25 mouse cellular contexts compared by ENCODE assay signal in the genomic region with DNA sequence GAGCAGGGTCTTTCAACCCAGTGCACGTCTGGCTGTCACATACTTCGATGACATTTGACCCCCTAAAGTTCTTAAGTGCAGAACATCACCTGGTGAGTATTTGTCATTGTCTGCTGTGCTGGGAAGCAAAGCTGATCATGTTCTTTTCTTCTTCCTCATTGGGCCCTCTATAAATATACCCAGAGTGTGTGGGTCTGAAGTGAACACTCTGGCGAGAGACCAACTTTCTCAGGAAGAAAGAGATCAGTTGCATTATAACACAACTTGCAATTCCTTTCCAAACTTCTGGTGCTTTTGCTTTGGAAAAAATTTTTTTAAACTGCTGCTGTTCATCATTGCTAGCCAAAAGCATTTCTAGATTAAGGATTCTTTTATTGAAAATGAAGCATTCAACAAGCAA.
"Had no signal": no experiment of that assay in that cellular context is flagged by ENCODE, and none has a peak within 500 bp of the region (broad histone marks: within the 10 kb centered on the region; RNA-seq: fewer than 3 reads in every experiment).

No protein-coding gene starts in this region.

- H3K27me3 ChIP-seq: hindbrain, embryonic 12.5 days; intestine, embryonic 15.5 days; limb, embryonic 12.5 days; liver, embryonic 13.5 days had no signal

- H3K4me1 ChIP-seq: hindbrain, embryonic 12.5 days; intestine, embryonic 15.5 days; limb, embryonic 10.5 days; limb, embryonic 12.5 days; liver, embryonic 13.5 days had no signal

- ATAC-seq: hindbrain, embryonic 16.5 days; inflammation-experienced regulatory T-cells, adult 6 months; intestine, embryonic 15.5 days; intestine, postnatal 0 days had no signal

- H3K4me2 ChIP-seq: heart, embryonic 11.5 days; hindbrain, embryonic 12.5 days; hindbrain, embryonic 14.5 days; intestine, embryonic 15.5 days; limb, embryonic 12.5 days; liver, embryonic 11.5 days; liver, embryonic 13.5 days had no signal

- H3K9me3 ChIP-seq: hindbrain, embryonic 10.5 days; hindbrain, embryonic 12.5 days; intestine, embryonic 15.5 days; limb, embryonic 10.5 days; limb, embryonic 12.5 days; liver, embryonic 13.5 days had no signal

- H3K4me3 ChIP-seq: gastrocnemius, adult 2 months; hindbrain, embryonic 10.5 days; hindbrain, embryonic 12.5 days; intestine, embryonic 15.5 days; layer of hippocampus, adult 2 months; limb, embryonic 10.5 days; limb, embryonic 12.5 days; liver, embryonic 13.5 days had no signal

- H3K27ac ChIP-seq: gastrocnemius, adult 2 months; hindbrain, embryonic 10.5 days; hindbrain, embryonic 12.5 days; hindbrain, embryonic 14.5 days; intestine, embryonic 15.5 days; layer of hippocampus, adult 2 months; limb, embryonic 10.5 days; limb, embryonic 12.5 days; liver, embryonic 13.5 days had no signal

- DNase-seq: gastrocnemius, adult 2 months; gastrocnemius, postnatal 10 days; gastrocnemius, postnatal 25 days; heart, adult 18-20 months; heart, postnatal 10 days; heart, postnatal 4 days; kidney, adult 18-20 months; kidney, adult 8-10 months; kidney, postnatal 10 days; kidney, postnatal 25 days; kidney, postnatal 4 days; liver; liver, embryonic 13.5 days had no signal

- H3K36me3 ChIP-seq: hindbrain, embryonic 10.5 days; hindbrain, embryonic 12.5 days; intestine, embryonic 15.5 days; liver, embryonic 13.5 days had no signal

- H3K9ac ChIP-seq: hindbrain, embryonic 12.5 days; hindbrain, embryonic 14.5 days; intestine, embryonic 15.5 days; limb, embryonic 12.5 days; liver, embryonic 13.5 days had no signal
